Mouse (Mus musculus): ENCODE results near the gene Stkld1. TPM values are rescaled to one million over a fixed set of nuclear protein-coding genes. Genes with fewer than 3 reads are reported as not detected.

The Stkld1 gene
- total RNA-seq, 2 experiments from 2014 or later, result 0.46 TPM; not detected in 1

DNA sequence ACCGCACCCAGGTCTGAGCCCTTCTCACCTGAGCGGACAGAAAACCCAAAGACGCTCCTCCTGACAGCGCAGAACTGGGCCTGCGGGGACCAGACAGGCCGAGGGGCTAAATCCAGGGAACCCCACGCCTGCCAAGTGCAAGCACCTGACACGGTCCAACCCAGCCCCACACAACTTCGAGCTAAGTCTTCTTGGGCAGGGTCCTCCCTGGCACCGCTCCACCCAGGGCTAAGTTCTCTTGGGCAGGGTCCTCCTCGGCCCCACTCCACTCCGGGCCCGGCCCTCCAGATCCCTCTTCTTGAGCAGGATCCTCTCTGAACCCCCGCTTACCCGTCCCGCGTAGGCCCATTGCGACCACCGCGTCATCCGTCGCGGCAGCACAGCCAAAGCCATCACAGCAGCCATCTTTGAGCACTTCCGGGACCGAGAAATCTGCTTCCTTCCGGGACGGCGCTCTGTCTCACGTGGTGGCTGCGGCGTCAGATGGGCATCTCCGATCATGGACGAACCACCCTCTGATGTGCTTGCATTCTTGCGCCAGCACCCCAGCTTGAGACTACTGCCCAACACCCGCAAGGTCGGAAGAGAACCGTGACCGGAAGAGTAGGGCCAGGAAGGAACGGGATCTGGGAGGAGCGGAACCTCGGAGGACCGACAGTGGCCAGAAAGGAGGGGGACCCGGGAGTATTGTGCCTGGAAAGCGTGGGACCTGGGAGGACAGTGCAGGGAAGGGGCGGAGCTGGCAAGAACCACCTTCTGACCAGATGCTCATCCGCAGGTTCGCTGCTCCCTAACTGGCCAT, 17.7 kb upstream of the Stkld1 start, which contains the start of the genes Surf2 and Surf1:
Gene Surf2 (plus strand): TSS at position 441 of the 802 bp plus-strand sequence.
Gene Surf1 (minus strand): TSS at position 604 of the 802 bp plus-strand sequence.
- DNase-seq, result peak; percentile 85 to 86

DNA sequence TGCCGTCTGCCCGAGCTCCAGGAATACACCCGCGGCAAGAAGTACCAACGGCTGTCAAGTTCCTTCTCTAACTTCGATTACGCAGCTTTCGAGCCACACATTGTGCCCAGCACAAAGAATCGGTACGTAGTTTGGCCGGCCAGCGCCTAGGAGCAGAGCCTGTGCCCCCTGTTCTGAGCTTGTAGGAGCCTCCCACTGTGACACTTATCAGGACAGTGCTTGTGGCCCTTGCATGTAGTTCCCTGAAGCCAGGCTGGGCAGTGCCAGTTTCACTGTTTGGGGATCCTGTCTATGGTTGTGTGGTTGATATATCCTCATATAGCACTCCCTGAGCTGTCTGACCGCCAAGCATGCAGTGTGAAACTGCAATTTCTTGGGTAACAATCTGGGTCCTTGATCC, 17.1 kb upstream of the Stkld1 start:
- DNase-seq, result no peak

- DNase-seq, result no peak
These were observed 14.2 kb upstream of the Stkld1 start for GRCm38 (mm10) chr2:26919684-26920083.

- DNase-seq, result no peak
These were observed 13.5 kb upstream of the Stkld1 start for GRCm38 (mm10) chr2:26920190-26920855.

- DNase-seq, result no peak
These were observed 12.1 kb upstream of the Stkld1 start for GRCm38 (mm10) chr2:26921784-26922183.

DNA sequence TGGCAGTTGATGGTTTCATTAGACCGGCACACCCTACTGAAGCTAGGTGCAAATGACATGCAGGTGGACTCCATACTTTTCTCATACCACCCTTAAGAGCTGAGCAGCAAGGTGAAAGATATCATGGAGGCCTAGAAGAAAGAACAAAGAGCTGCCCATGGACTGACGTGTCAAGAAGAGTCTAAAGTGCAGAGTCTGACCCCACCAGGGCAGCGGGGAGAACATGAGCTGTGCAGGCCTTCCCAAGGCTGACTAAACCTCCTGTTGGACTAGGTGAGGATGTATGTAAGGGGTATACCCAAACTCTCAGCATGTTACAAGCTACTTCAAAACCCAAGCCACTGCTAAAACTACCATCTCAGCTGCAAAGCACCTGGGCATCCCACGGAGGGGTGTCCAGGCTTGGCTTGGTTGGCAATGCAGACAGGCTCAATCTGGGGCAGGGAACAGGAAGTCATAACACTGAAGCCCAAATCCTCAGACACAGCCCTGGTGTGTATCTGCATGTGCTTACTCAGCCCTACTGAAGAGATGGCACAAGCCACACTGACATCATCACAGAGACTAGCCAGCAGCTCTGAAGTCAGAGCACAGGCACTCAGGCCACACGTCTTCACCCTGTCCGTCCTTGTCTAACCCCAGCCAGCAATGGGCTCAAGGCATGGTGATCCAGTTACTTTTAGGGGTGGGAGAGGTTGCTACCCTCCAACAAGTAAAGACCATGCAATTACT, 5.9 kb upstream of the Stkld1 start:
- no peak for DNase-seq

DNA sequence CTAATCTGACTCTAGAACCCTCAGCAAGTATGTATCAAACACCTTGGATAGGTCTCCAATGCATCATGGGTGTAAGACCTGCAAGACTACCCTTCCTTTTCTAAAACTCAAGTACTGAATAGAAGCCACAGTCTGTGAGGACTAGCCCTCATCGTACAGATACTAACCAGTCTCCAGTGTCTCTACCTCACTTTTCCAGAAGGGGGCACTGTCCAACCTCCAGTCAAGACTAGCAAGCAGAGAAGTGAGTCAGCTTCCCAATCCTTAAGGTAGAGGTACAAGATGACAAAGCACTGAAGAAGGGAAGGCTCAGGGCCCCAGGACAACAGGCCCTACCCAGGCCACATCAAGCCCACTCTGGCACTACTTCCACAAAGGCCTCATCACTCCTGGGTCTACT, 3.5 kb upstream of the Stkld1 start:
- DNase-seq, result peak in 1 of 2 experiments; percentile 35

DNA sequence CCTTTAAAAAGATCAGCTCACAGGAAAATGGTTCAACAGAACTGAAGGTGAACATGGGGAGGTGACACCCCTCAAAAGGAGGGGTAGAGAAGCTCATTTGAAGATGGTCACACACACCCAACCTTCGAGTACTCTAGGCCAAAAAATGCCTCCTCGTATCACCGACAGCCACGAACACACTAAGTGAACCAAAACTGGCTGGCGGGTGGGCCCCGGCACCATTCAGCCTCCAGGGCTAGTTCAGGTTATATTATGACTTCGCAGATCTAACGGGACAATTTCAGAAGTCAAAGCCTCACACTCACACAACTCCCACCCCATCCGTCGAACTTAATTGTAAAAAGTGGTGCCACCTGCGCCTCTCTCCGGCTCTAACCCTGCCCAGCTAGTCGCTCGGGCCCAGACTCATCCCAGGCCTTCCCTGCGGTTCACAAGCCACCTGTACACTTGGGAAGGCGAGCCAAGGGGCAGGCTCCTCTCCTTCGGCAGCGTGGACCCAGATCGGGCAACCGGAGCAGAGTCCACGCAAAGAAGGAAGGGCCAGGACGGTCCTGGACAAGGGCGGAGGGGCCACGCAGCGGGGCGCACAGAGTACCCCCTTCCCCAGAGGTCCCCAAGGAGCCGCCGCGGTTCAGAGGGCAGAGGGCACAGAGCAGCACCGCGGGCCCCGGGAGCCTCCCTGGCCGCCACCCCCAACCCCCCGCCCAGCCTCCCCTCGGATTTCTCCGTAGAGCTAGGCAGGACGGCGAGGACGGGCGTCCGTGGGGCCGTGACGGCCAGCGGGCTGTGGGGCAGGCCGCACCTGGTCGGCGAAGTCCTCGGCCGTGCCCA, 1.2 kb upstream of the Stkld1 start:
- DNase-seq, result no peak

DNA sequence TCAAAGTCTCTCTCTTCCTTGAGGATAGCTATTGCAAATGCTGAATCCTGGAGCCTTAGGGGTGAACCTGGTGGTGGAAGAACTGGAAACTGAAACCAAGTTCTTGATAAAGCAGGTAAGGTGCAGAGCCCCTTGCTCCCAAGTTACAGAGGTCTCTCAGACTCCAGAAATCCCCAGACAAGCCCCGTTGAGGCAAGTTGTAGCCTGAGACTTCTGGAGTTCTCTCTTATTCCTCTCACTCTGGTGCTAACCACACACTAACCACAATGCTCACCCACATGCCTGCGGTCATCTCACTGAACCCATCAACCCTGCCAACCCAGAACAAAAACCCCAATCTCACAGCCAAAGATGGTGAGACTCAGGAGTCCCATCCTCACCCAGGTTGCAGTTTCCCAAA, 1.4 kb downstream of the Stkld1 start:
- DNase-seq, result no peak

DNA sequence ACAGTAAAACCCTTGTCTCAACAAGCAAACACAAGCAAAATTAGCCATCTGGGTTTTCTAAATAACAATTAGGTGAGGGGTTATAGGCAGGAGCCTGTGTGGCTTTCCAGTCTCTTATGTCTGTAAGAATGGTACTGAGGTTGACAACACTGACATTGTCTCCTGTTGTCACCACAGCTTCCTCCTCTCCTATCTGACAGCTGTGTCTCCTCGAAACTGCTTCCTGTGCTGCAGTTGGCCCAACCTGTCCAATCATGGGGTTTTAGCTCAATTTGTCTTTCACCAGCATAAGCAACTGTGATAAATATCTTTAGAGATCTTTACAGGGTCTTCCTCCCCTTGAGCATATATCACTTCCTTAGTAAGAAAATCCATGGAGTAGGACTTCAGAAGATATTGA, 2.6 kb downstream of the Stkld1 start:
- DNase-seq, result no peak

- no peak for DNase-seq
These were observed 7.7 kb downstream of the Stkld1 start for GRCm38 (mm10) chr2:26941539-26941938.

- no peak for DNase-seq
These were observed 9.4 kb downstream of the Stkld1 start for GRCm38 (mm10) chr2:26943253-26943652.

- DNase-seq, result no peak
These were observed 16.6 kb downstream of the Stkld1 start for GRCm38 (mm10) chr2:26950411-26950810.

- no peak for DNase-seq
These were observed 17.6 kb downstream of the Stkld1 start for GRCm38 (mm10) chr2:26951346-26951905.

DNA sequence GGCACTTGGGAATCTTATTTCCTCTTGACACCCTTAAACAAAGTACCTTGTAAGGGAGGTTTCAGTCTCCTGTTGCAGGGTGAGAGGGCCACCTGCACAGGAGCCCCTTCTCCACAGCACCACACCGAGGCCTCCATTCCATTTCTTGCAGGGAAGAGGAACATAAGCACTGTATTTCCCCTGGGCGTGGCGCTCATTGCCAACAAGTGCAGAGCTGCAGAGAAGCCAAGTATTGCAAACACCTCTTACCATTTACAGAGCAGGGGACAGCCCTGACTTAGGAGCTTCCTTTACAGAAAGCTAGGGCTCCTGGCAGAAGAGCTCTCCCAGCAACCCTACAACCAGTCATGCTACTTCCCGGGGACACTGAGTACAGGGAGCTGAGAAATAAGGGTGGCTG, 18.3 kb downstream of the Stkld1 start:
- no peak for DNase-seq

DNA sequence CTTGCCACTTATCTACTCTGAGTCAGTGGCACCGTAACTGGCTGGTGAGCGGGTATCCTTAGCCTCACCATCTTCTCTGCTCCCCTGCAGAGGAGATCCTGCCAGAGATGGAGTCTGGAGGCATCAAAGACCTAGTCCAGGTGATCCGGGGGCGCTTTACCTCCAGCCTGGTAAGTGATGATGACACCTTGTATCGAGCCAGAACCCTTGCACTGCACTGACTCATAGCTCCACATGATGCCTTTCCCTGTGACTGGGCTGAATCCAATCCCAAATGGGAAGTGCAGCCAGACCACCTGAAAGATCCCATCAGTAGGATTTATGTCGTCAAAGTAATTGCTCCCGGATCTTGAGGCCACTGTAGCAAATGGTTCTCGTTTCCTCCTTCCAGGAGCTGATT, 19.0 kb downstream of the Stkld1 start:
- no peak for DNase-seq

GRCm38 (mm10) chr2:26954735-26955395, 21.0 kb downstream of the Stkld1 start:
- no peak for DNase-seq

DNA sequence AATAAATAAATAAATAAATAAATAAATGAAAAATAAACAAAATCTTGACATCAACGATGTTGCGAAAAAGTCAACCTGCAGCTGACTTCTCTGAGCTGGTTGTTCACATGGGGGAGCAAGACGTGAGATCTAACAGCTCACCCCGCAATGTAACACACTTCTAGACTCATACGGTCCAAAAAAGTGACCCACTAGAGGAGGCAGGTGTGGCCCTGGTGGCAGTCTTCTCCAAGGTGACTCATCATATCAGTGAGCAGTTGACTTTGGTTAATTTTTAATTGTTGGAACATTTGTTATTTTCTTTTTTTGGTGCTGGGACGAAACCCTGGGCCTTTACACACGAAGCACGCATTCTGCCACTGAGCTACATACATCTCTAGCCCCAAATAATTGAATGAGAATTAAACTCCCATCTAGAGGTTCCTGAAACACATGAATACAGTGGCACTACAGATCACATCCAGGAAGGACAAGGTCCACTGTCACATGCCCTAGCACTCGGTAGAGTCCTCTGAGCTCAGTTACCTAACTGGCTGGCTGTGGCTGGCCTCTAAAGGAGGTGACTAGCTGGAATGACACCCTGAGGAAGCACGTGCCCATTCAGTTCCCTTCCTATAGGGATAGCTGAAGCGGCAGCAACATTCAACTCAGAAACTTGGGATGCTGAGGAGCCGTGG, 23.1 kb downstream of the Stkld1 start:
- DNase-seq, result no peak

DNA sequence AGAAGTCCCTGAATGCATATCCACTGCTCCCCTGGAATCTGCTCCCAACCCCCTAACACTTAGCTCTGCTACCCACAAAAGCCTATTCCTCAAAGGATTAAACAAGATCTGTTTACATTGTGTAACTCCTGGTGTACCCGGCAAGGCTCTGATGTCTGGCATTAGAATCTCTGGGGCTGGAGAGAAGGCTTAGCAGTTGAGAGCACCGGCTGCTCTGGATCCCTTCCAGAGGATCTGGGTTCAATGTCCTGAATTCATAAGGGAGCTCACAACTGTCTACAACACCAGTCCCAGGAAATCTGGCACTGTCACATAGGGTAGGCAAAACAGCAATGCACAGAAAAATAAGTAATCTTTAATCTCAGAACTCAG, 23.6 kb downstream of the Stkld1 start:
- DNase-seq, result no peak

DNA sequence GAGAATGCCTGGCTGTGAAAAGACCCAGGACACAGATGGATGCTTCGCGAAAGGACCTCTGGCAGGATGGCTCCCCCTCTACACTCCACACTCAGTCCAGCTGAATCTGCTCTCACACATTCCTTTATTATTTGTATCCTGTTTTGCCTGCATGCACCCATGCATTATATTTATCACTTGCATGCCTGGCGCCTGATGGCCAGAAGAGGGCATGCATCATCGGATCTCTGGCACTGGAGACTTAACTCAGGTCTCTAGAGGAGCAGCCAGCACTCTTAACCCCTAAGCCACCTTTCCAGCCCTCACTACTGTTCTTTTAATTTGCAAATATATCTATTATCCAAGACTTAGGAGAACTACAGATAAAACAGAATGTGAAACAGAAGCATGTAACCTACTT, 26.9 kb downstream of the Stkld1 start:
- DNase-seq, result no peak

All from layer of hippocampus, postnatal 36 days (tissue).